Mouse (Mus musculus) kidney, embryonic 15.5 days (tissue): ENCODE data around the gene Gm5678. TPM values are rescaled to one million over a fixed set of nuclear protein-coding genes. Genes with fewer than 3 reads are reported as not detected.

ENCODE experiments used
- ATAC-seq: fragments of 200-750 bp; cut with Nextera tagmentation; replicated peaks from 2 replicates; pipeline ENCODE4 v1.8.0; 2017; ENCODE audit warnings: moderate TSS enrichment; ENCODE audit not compliant: low FRiP score
- H3K27ac ChIP-seq: fragments of 300-500 bp; sonication (generic); 2 replicates; pipeline ENCODE4 v1.5.1; 2015; ENCODE audit warnings: mild to moderate bottlenecking, inconsistent platforms
- H3K27me3 ChIP-seq: fragments of 300-500 bp; sonication (generic); 2 replicates; pipeline ENCODE4 v1.6.1; 2015; ENCODE audit warnings: inconsistent platforms
- H3K36me3 ChIP-seq: fragments of 300-500 bp; sonication (generic); 2 replicates; pipeline ENCODE4 v1.6.1; 2015; ENCODE audit warnings: inconsistent platforms
- H3K4me1 ChIP-seq: fragments of 300-500 bp; sonication (generic); 2 replicates; pipeline ENCODE4 v1.6.1; 2015; ENCODE audit warnings: inconsistent platforms
- H3K4me2 ChIP-seq: fragments of 300-500 bp; sonication (generic); 2 replicates; pipeline ENCODE4 v1.6.1; 2015; ENCODE audit warnings: moderate library complexity, mild to moderate bottlenecking, inconsistent platforms
- H3K4me3 ChIP-seq: fragments of 300-500 bp; sonication (generic); replicated peaks from 2 replicates; pipeline ENCODE4 v1.5.1; 2015; ENCODE audit warnings: mild to moderate bottlenecking, inconsistent platforms
- H3K9ac ChIP-seq: fragments of 300-500 bp; sonication (generic); 2 replicates; pipeline ENCODE4 v1.6.1; 2015; ENCODE audit warnings: mild to moderate bottlenecking, inconsistent platforms
- H3K9me3 ChIP-seq: fragments of 300-500 bp; sonication (generic); replicated peaks from 2 replicates; pipeline ENCODE4 v1.6.1; 2016; ENCODE audit warnings: inconsistent platforms
- WGBS: fragments of 180-500 bp; shearing (Covaris S2); methylation state at CpG from one replicate; pipeline ENCODE4 v1.1.7; 2015; ENCODE audit warnings: mixed read lengths; 5-methylcytosine and 5-hydroxymethylcytosine counted together
- polyA plus RNA-seq: library from polyadenylated mRNA; unstranded; fragments of >200 nt; fragmentation: Nextera tagmentation; extraction: Ambion mirVana; gene quantifications from 2 replicates; pipeline ENCODE4 v1.2.1, GENCODE M21; 2015

Gm5678 gene
- polyA plus RNA-seq, 1 experiment from 2014 or later, result not detected

GRCm38 (mm10) chr16:93678206-93678605 lies 50.3 kb downstream of the Gm5678 start:
- no peak overlapping the region for H3K4me3 ChIP-seq
- H3K9me3 ChIP-seq, result no peaks in the 10 kb centered on the region
- H3K27ac ChIP-seq, result no peak overlapping the region
- no peak overlapping the region for H3K4me2 ChIP-seq
- no peak for ATAC-seq
- WGBS, result 85% methylated on average over 4 of the region's 4 CpGs
- H3K4me1 ChIP-seq, result peaks cover 13% of the 10 kb centered on the region
- peaks cover 29% of the 10 kb centered on the region for H3K27me3 ChIP-seq
- no peaks in the 10 kb centered on the region for H3K36me3 ChIP-seq
- no peak overlapping the region for H3K9ac ChIP-seq

GRCm38 (mm10) chr16:93679165-93679564 lies 51.3 kb downstream of the Gm5678 start:
- Histone ChIP-seq H3K27ac (no peak overlapping the region), H3K4me3 (no peak overlapping the region), H3K9me3 (no peaks in the 10 kb centered on the region), H3K4me1 (peaks cover 21% of the 10 kb centered on the region), H3K27me3 (peaks cover 38% of the 10 kb centered on the region), H3K36me3 (no peaks in the 10 kb centered on the region), H3K9ac (no peak overlapping the region), H3K4me2 (no peak overlapping the region)
- WGBS, result 67% methylated on average over 9 of the region's 9 CpGs
- ATAC-seq, result no peak

Other genes with a start within 250 kb of the Gm5678 start
- gene Setd4, start 24.0 kb upstream of the Gm5678 start, polyA plus RNA-seq, result 13.9 and 14.3 TPM in 2 replicates
- gene Cbr1, start 22.2 kb upstream of the Gm5678 start, polyA plus RNA-seq, result 138 and 140 TPM in 2 replicates
- 4.8 and 6.9 TPM in 2 replicates for gene Cbr3, start 55.1 kb downstream of the Gm5678 start, polyA plus RNA-seq
- gene Dop1b, start 83.8 kb downstream of the Gm5678 start, polyA plus RNA-seq, result 20.0 and 24.2 TPM in 2 replicates
- gene Morc3, start 204.0 kb downstream of the Gm5678 start, polyA plus RNA-seq, result 33.1 and 33.8 TPM in 2 replicates